Mouse (Mus musculus) left cerebral cortex, adult 9 months (tissue): ENCODE measurements around the gene Olfr603.
"Not testable (repeated sequence)": the region's sequence is repeated elsewhere in the genome, so short reads cannot be mapped to it uniquely, and the experiment has no call there.

Source experiments
- DNase-seq, 2 experiments: peaks; one replicate each; pipeline ENCODE4 v3.0.0; 2022; ENCODE audit warnings: low spot score in 2 of 2

Olfr603 gene

GRCm38 (mm10) chr7:103386077-103386476, at the start of gene Olfr603:
Gene Olfr603, minus strand, starts transcription at chr7:103386177.
- no peak for DNase-seq

DNA sequence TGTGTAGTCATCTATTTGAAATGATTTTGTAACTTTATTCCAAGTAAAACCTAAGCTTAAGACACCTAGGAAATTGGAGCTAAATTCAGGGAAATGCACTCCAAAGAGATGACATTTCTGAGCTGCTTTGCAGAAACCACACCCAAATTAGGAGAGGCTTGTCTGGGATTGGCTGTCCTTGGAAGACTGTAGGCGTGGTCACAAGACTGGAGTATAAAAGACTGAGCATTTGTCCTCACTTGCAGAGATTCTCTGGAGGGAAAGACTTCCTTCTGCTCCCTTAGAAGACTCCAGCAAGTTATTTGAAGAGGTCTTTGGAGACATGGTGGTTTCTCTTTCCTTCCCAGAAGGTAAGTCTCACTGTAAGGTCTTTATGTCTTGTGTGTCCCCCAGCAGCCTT, 28.8 kb upstream of the Olfr603 start, which contains the start of gene Usp17lc:
Usp17lc (plus strand) TSS at position 301 of the 400 bp plus-strand sequence.
- not testable (repeated sequence) for DNase-seq

DNA sequence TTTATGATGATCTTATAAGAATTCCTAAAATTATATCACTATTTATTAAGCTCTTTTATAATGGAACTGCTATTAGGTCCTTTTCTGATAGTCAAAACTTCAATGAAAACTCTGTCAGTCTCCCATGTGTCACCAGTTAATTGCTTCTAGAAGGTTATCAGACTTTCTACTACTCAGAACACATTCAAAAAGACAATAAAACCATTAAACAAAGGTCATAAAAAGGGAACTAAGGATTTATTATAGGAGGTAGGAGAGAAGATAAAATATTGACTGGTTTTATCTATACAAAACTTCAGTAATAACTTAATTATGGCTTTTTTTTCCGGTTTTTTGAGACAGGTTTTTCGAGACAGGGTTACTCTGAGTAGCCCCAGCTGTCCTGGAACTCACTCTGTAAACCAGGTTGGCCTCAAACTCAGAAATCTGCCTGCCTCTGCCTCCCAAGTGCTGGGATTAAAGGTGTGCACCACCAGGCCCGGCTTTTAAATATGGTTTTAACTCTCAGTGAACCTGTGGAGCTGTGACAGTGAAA, 20.6 kb upstream of the Olfr603 start:
- not testable (repeated sequence) for DNase-seq

GRCm38 (mm10) chr7:103398981-103399380, 13.0 kb upstream of the Olfr603 start:
- no peak for DNase-seq

GRCm38 (mm10) chr7:103397758-103398157, 11.8 kb upstream of the Olfr603 start:
- no peak for DNase-seq

GRCm38 (mm10) chr7:103362555-103362954, 23.4 kb downstream of the Olfr603 start, which contains the start of gene Olfr601:
Gene Olfr601, minus strand, starts transcription at chr7:103362655.
- DNase-seq = no peak

DNA sequence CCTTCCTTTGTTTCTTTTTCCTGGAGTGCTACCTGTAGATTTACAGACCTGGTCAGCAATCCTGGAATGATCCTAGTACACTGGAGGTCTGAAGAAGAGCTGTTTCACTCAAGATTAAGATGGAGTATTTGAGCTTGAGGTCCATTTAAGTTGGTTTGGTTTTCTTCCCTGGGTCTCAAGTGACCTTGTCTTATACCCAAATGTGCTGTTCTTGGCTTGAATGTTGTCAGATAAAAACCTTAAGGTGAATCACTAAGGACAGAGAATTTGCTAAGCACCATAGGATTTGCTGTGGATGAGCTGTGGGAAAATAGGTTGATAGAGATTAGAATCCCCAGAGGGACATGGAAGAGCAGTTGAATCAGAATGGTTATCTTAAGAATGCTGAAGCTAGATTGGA, 36.4 kb downstream of the Olfr603 start, which contains the start of gene Olfr600:
Olfr600 (minus strand) TSS at position 101 of the 400 bp plus-strand sequence.
- DNase-seq = no peak

GRCm38 (mm10) chr7:103335617-103336016, 50.4 kb downstream of the Olfr603 start, which contains the start of gene Olfr599:
Gene Olfr599, plus strand, starts transcription at chr7:103335917.
- DNase-seq = no peak
